Mouse (Mus musculus) liver, embryonic 15.5 days (tissue): Measurements from ENCODE around the gene Klc3. TPM values are rescaled to one million over a fixed set of nuclear protein-coding genes. Genes with fewer than 3 reads are reported as not detected.

Experiments used
- ATAC-seq: fragments of 200-750 bp; cut with Nextera tagmentation; 2 replicates; pipeline ENCODE4 v1.8.0; 2017; ENCODE audit warnings: moderate number of reproducible peaks, mild to moderate bottlenecking, moderate library complexity; ENCODE audit not compliant: insufficient read depth
- H3K27ac ChIP-seq: fragments of 300-500 bp; sonication (generic); replicated peaks from 2 replicates; pipeline ENCODE4 v1.5.1; 2015; ENCODE audit warnings: mild to moderate bottlenecking, inconsistent platforms
- H3K27me3 ChIP-seq: fragments of 300-500 bp; sonication (generic); 2 replicates; pipeline ENCODE4 v1.6.1; 2015; ENCODE audit warnings: mild to moderate bottlenecking, inconsistent platforms
- H3K36me3 ChIP-seq: fragments of 300-500 bp; sonication (generic); replicated peaks from 2 replicates; pipeline ENCODE4 v1.6.1; 2015; ENCODE audit warnings: moderate library complexity, mild to moderate bottlenecking, inconsistent platforms
- H3K4me1 ChIP-seq: fragments of 300-500 bp; sonication (generic); replicated peaks from 2 replicates; pipeline ENCODE4 v1.6.1; 2015; ENCODE audit warnings: inconsistent platforms
- H3K4me2 ChIP-seq: fragments of 300-500 bp; sonication (generic); 2 replicates; pipeline ENCODE4 v1.6.1; 2015; ENCODE audit warnings: moderate library complexity, mild to moderate bottlenecking, inconsistent platforms
- H3K4me3 ChIP-seq: fragments of 300-500 bp; sonication (generic); replicated peaks from 2 replicates; pipeline ENCODE4 v1.5.1; 2015; ENCODE audit warnings: mild to moderate bottlenecking, inconsistent platforms
- H3K9ac ChIP-seq: fragments of 300-500 bp; sonication (generic); 2 replicates; pipeline ENCODE4 v1.6.1; 2015; ENCODE audit warnings: moderate library complexity, mild to moderate bottlenecking, inconsistent platforms
- H3K9me3 ChIP-seq: fragments of 300-500 bp; sonication (generic); replicated peaks from 2 replicates; pipeline ENCODE4 v1.6.1; 2016; ENCODE audit warnings: inconsistent platforms
- WGBS: fragments of 180-500 bp; shearing (Covaris S2); methylation state at CpG from one replicate; pipeline ENCODE4 v1.1.7; 2015; ENCODE audit warnings: mixed read lengths; ENCODE audit not compliant: insufficient replicate concordance; 5-methylcytosine and 5-hydroxymethylcytosine counted together
- polyA plus RNA-seq: library from polyadenylated mRNA; unstranded; fragments of >200 nt; fragmentation: Nextera tagmentation; extraction: Ambion mirVana; gene quantifications from 2 replicates; pipeline ENCODE4 v1.2.1, GENCODE M21; 2015

Klc3 gene
- polyA plus RNA-seq, 1 experiment from 2014 or later = 0.46 TPM

DNA sequence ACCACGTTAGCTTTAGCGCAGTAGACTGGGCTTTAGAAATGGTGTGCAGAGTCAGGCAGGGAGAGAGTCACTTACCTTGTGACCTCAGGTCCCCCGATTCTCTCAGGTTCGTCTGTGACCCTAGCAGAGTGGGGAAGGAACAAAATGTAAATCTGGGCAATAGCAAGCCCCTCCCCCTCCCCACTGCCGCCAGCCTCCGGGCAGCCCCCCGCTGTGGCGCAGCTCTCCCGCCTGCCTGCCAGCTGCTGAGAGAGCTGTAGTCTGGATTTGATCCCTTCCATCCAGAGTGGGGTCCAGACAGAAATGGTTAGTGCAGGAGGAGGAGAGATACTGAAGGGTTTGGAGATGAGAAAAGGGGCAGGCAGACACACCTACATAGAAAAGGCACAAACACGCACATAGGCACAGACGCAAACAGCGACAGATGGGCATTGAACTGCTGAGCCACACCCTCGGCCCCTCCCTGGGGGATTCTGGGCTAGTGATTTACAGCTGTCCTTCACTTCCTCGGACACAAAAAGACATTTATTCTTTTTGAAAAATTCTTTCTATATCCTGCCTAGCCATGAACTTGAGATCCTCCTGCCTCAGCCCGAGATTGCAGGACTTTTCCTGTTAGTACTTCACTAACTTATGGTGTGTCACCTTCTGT, 24.2 kb upstream of the Klc3 start:
- Histone ChIP-seq H3K27ac (no peak overlapping the region), H3K4me3 (no peak overlapping the region), H3K9ac (no peak overlapping the region), H3K9me3 (no peaks in the 10 kb centered on the region), H3K36me3 (peaks cover 41% of the 10 kb centered on the region), H3K27me3 (peaks cover 1% of the 10 kb centered on the region), H3K4me2 (no peak overlapping the region), H3K4me1 (no peaks in the 10 kb centered on the region)
- no peak for ATAC-seq
- WGBS = 75% methylated on average over 15 of the region's 15 CpGs

DNA sequence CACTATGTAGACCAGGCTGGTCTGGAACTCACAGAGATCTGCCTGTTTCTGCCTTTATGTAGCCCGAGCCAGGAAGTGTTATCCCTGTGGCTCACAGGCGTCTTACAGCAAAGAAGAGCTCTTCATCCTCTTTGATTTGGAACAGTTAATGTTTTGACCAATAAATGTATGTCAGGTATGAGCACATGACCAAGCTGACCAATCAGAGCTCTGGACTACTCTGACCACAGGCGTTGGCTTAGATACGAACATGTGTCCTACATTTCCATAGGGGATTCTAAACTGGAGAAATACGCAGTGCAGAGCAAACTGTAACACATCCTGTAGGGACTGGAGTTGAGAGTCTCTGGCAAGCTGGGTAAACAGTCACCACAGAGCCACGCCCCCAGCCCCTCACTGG, 23.0 kb upstream of the Klc3 start:
- Histone ChIP-seq H3K9ac (no peak overlapping the region), H3K4me3 (no peak overlapping the region), H3K27ac (no peak overlapping the region), H3K9me3 (no peaks in the 10 kb centered on the region), H3K36me3 (peaks cover 29% of the 10 kb centered on the region), H3K4me2 (no peak overlapping the region), H3K4me1 (no peaks in the 10 kb centered on the region), H3K27me3 (peaks cover 14% of the 10 kb centered on the region)
- ATAC-seq = no peak
- 73% methylated on average over 6 of the region's 6 CpGs for WGBS

DNA sequence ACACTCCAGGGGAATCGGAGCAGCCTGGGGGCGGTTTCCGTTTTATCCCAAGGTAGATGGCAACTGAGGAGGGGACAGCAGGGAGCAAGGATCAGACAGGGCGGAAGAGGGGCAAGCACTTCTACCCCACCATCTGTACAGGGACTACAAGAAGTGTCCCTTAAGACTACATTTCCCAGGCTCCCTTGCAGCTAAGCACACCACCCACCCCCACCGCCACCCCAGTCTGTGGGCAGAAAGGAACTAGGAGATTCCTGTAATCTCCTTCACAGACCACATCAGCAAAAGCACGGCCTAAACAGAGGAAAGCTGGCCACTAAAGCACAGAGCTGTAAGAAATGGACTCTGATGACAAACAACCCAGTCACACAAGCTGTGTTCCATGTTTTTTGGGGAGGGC, 22.4 kb upstream of the Klc3 start:
- Histone ChIP-seq H3K9ac (no peak overlapping the region), H3K36me3 (peaks cover 23% of the 10 kb centered on the region), H3K9me3 (no peaks in the 10 kb centered on the region), H3K4me3 (no peak overlapping the region), H3K27ac (no peak overlapping the region), H3K4me2 (no peak overlapping the region), H3K27me3 (peaks cover 19% of the 10 kb centered on the region), H3K4me1 (peaks cover 3% of the 10 kb centered on the region)
- 62% methylated on average over 6 of the region's 6 CpGs for WGBS
- no peak for ATAC-seq

DNA sequence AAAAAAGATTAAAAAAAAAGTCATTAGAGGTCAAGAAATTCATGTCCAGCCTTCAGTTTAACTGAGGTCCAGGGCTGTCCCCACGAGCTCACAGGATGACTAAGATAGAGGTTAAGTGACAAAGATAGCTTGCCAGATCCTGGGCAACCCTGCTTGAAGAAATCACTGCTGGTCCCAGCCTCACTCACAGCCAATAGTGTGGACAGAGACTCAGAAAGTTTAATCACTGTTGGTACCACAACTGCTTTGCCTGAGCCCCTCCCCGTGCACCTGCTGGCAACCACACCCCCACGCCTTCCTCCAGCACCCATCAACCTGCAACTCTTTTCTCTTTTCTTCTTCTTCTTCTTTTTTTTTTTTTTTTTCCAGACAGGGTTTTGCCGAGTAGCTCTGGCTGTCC, 20.1 kb upstream of the Klc3 start:
- Histone ChIP-seq H3K4me3 (no peak overlapping the region), H3K36me3 (peaks cover 15% of the 10 kb centered on the region; the same call in 1 of the 2 replicates), H3K9ac (no peak overlapping the region), H3K9me3 (no peaks in the 10 kb centered on the region), H3K27me3 (peaks cover 42% of the 10 kb centered on the region), H3K27ac (no peak overlapping the region), H3K4me1 (peaks cover 16% of the 10 kb centered on the region), H3K4me2 (no peak overlapping the region)
- no peak for ATAC-seq
- WGBS = 34% methylated on average over 4 of the region's 4 CpGs

DNA sequence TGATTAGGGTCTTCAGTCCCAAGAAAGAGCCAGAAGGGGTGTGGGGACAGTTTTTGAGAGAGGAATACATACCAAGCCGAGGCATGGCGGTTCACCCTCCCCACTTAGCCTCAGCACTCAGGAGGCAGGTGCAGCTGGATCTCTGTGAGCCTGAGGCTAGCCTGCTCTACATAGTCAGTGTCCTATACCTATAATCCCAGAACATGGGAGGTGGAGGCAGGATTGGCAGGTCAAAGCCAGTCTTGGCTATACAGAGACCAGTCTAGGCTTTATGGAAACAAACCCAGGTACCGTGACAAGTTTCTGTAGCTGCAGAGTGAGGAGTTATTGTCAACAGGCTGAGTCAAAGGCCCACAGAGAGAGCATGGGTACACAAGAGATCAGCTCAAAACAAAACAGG, 19.2 kb upstream of the Klc3 start:
- H3K4me1 ChIP-seq = peaks cover 16% of the 10 kb centered on the region
- H3K27ac ChIP-seq = no peak overlapping the region
- ATAC-seq = no peak
- H3K36me3 ChIP-seq = peaks cover 12% of the 10 kb centered on the region; the same call in 1 of the 2 replicates
- no peak overlapping the region for H3K4me3 ChIP-seq
- 77% methylated on average over 3 of the region's 3 CpGs for WGBS
- H3K9ac ChIP-seq = no peak overlapping the region
- H3K27me3 ChIP-seq = peaks cover 51% of the 10 kb centered on the region
- no peaks in the 10 kb centered on the region for H3K9me3 ChIP-seq
- no peak overlapping the region for H3K4me2 ChIP-seq

DNA sequence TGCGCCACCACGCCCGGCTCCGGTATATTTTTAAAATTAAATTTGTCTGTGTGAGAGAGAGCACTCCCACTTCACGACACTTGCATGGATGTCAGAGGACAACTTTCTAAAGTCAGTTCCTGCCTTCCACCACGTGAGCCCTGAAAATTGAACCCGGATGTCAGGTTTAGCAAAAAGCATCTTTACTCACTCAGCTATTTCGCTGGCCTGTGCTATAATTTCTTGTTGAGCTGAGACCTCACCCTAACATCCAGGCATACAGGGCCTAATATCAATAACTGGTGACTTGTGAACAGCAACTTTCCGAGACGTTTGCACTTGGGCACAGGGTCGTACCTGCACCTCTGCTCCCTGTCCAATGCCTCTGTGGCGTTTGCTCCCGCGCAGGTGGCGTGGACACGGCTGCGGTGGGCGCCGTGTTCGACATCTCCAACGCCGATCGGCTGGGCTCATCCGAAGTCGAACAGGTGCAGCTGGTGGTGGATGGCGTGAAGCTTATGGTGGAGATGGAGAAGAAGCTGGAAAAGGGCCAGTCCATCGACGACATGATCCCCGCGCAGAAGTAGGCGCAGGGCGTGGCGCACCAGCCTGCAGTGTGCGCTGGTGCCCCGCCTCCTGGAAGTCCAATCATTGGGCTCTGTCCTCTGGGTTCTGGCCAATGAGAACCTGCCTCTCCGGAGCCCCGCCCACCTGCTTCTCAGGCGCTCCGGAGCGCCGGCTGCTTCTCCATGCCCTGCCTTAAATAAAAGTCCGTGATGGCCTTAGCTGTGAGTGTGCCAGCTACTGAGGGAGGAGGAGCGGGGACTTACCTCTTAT, 17.1 kb upstream of the Klc3 start:
- ATAC-seq = peak; percentile 79
- H3K9ac ChIP-seq = no peak overlapping the region

DNA sequence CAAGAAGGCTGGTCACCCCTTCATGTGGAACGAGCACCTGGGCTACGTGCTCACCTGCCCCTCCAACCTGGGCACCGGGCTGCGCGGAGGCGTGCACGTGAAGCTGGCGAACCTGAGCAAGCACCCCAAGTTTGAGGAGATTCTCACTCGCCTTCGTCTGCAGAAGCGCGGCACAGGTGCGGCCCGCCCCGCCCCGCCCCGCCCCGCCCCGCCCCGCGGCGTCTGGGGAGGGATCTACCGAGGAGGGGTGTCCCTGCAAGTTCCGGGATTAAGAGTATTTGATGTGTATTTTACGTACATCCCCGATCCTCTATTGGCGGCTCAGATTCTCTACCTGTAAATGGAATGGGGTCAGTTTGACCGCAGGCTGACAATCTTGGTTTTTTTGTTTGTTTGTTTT, 16.2 kb upstream of the Klc3 start:
- H3K4me3 ChIP-seq = no peak overlapping the region
- H3K27me3 ChIP-seq = peaks cover 79% of the 10 kb centered on the region

More for the DNA sequence above, 17.1 kb upstream of the Klc3 start:
- 12% methylated on average over 43 of the region's 43 CpGs for WGBS
- H3K27ac ChIP-seq = no peak overlapping the region
- no peaks in the 10 kb centered on the region for H3K9me3 ChIP-seq
- H3K4me2 ChIP-seq = peak overlapping the region; percentile 65
- H3K36me3 ChIP-seq = 0 out of 2 replicates have a peak, but pooled peaks cover 3% of the 10 kb centered on the region
- H3K4me1 ChIP-seq = peaks cover 16% of the 10 kb centered on the region
- H3K4me3 ChIP-seq = peak overlapping the region; percentile 26
- H3K27me3 ChIP-seq = peaks cover 71% of the 10 kb centered on the region

DNA sequence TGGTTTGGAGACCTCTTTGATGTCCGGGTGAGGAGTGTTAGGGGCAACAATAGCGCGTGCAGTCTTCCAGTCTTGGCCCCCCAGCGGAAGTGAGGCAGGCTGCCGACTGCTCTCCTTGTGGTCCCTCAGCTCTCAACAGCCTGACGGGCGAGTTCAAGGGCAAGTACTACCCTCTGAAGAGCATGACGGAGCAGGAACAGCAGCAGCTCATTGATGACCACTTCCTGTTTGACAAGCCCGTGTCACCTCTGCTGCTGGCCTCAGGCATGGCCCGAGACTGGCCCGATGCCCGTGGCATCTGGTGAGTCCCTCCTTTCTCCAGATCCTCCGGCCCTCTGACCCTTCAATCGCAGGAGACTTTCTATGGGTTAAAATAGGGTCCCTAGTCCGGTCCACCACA, 12.7 kb upstream of the Klc3 start:
- no peak overlapping the region for H3K27ac ChIP-seq
- no peaks in the 10 kb centered on the region for H3K36me3 ChIP-seq
- H3K9ac ChIP-seq = no peak overlapping the region
- peaks cover 70% of the 10 kb centered on the region for H3K27me3 ChIP-seq
- no peak overlapping the region for H3K4me3 ChIP-seq
- WGBS = 44% methylated on average over 15 of the region's 15 CpGs
- H3K9me3 ChIP-seq = no peaks in the 10 kb centered on the region
- no peak overlapping the region for H3K4me2 ChIP-seq
- peaks cover 15% of the 10 kb centered on the region for H3K4me1 ChIP-seq
- ATAC-seq = no peak

More for the DNA sequence above, 16.2 kb upstream of the Klc3 start:
- H3K9ac ChIP-seq = no peak overlapping the region
- peak overlapping the region; percentile 15 for H3K4me2 ChIP-seq
- peaks cover 16% of the 10 kb centered on the region for H3K4me1 ChIP-seq
- no peaks in the 10 kb centered on the region for H3K9me3 ChIP-seq
- ATAC-seq = no peak
- H3K27ac ChIP-seq = no peak overlapping the region
- H3K36me3 ChIP-seq = no peaks in the 10 kb centered on the region
- WGBS = 6% methylated on average over 28 of the region's 28 CpGs

DNA sequence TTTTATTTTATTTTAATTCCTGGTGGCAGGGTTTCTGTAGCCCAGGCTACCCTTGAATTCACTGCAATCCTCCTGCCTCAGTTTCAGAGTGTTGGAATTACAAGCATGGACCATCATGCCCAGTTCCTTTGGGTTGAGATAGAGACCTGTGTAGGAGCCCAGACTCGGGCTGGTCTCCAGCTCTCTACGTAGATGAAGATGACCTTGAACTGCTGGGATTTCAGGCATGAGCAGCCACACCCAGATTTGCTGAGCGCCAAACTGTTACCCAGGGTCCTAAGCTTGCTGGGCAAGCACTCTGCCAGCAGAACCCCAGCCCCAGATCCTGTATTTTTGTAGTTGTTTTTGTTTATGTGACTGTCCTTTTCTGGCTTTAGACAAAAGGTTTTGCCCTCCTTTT, 9.6 kb upstream of the Klc3 start:
- Histone ChIP-seq H3K9me3 (no peaks in the 10 kb centered on the region), H3K4me2 (no peak overlapping the region), H3K27me3 (peaks cover 53% of the 10 kb centered on the region), H3K4me1 (no peaks in the 10 kb centered on the region), H3K9ac (no peak overlapping the region), H3K27ac (no peak overlapping the region), H3K4me3 (no peak overlapping the region), H3K36me3 (no peaks in the 10 kb centered on the region)
- WGBS = 56% methylated on average over 3 of the region's 3 CpGs
- ATAC-seq = no peak

DNA sequence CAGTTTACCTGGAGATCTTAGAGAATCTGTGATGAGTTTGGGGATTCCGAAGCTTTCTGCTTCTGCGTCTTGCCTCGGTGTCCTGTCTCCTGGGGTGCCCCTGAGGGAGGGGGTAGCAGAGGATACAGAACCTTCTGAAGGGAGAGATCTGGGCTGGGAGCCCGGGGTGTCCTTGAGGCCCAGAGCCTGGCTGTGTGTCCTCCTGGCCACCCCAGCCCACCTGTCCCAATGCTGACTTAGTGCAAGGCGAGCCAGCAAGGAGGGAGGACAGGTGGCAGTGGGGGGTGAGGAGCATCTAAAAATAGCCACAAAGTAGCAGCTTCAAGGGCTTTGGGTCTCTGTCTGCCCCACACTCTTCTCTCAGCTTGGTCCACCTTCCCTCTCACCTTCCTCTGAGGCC, 7.9 kb upstream of the Klc3 start:
- Histone ChIP-seq H3K4me3 (no peak overlapping the region), H3K4me1 (no peaks in the 10 kb centered on the region), H3K9me3 (no peaks in the 10 kb centered on the region), H3K9ac (no peak overlapping the region), H3K4me2 (no peak overlapping the region), H3K27me3 (peaks cover 41% of the 10 kb centered on the region), H3K36me3 (no peaks in the 10 kb centered on the region), H3K27ac (no peak overlapping the region)
- WGBS = 69% methylated on average over 5 of the region's 5 CpGs
- ATAC-seq = no peak

DNA sequence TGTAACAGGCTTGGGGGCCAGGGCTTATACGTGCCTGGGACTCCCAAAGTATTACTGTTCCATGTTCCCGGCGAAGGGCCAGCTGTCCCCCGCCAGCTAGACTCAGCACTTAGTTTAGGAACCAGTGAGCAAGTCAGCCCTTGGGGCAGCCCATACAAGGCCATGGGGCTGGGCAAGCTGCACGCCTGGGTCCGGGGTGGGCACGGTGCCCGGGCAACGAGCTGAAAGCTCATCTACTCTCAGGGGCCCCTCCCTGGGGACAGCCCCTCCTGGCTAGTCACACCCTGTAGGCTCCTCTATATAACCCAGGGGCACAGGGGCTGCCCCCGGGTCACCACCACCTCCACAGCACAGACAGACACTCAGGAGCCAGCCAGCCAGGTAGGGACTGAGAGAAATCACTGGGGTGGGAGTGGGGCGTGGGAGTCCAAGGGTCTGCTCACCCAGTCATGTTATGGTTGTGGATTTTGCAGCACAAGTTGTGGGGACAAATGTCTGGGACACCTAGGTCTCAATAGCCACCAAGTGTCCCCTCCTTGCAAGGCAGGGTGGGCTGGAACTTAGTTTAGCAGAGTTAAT, 7.0 kb upstream of the Klc3 start:
- ATAC-seq = no peak
- no peak overlapping the region for H3K4me3 ChIP-seq
- H3K9ac ChIP-seq = no peak overlapping the region
- no peak overlapping the region for H3K27ac ChIP-seq
- peaks cover 1% of the 10 kb centered on the region for H3K4me1 ChIP-seq
- H3K36me3 ChIP-seq = no peaks in the 10 kb centered on the region
- H3K9me3 ChIP-seq = no peaks in the 10 kb centered on the region
- WGBS = 69% methylated on average over 11 of the region's 11 CpGs
- H3K27me3 ChIP-seq = peaks cover 38% of the 10 kb centered on the region
- H3K4me2 ChIP-seq = no peak overlapping the region
